Comparison of ENCODE assay signal across 10 mouse cellular contexts in the genomic region with DNA sequence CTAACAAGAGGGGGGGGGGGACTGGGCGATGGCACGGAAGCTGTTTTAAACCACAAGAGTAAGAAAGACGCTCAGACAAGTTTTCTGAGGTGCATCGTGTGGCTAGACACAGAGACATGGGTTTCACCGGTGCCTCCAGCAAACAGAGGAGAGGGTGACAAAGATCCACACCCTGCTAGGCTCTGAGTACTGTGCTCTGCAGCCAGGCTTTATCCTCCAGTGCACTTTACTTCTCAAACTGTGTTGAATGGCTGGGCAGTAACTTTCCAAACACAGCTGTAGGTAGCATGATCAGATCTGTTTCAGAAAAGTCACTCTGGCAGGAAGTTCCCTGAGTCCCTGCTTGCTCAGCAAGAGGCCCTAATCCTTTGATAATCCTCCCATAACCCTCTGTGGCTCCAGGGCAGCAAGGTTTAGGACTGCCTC. TPM values are rescaled to one million over a fixed set of nuclear protein-coding genes. Genes with fewer than 3 reads are reported as not detected.
DNase-seq lines count a peak whose midpoint lies in the region; ATAC-seq lines count a peak whose summit lies in the region.
"Had no signal": no experiment of that assay in that cellular context is flagged by ENCODE, and none has a peak within 500 bp of the region (broad histone marks: within the 10 kb centered on the region; RNA-seq: fewer than 3 reads in every experiment).

No protein-coding gene starts in this region.

- no peak for ATAC-seq in embryonic facial prominence, embryonic 15.5 days (ENCODE audit: insufficient number of reproducible peaks, low FRiP score, low TSS enrichment, low read depth)
- ATAC-seq: liver, embryonic 12.5 days had no signal

- peak overlapping the region; percentile 34 for H3K27ac ChIP-seq in embryonic facial prominence, embryonic 15.5 days (replicated peaks)
- H3K27ac ChIP-seq: liver, embryonic 12.5 days had no signal

- DNase-seq in 416B (ENCODE audit: low read depth): peak; percentile 51
- DNase-seq in CD4-positive, CD25-positive, alpha-beta regulatory T cell, adult 2 months (ENCODE audit: low read depth, low spot score): peak; percentile 65
- peak; percentile 76 for DNase-seq in naive thymus-derived CD4-positive, alpha-beta T cell, adult 2 months (ENCODE audit: low read depth)
- no peak for DNase-seq in layer of hippocampus, postnatal 10 days (ENCODE audit: low spot score in 2 of 2)
- DNase-seq in ovary, postnatal 10 days (ENCODE audit: low spot score): no peak
- no peak for DNase-seq in left cerebral cortex, postnatal 25 days (ENCODE audit: low spot score in 2 of 2)
- DNase-seq: kidney, postnatal 25 days had no signal

- no peaks in the 10 kb centered on the region for H3K9me3 ChIP-seq in embryonic facial prominence, embryonic 15.5 days (replicated peaks)
- H3K9me3 ChIP-seq: heart, embryonic 12.5 days; liver, embryonic 12.5 days had no signal

- no peaks in the 10 kb centered on the region for H3K36me3 ChIP-seq in embryonic facial prominence, embryonic 15.5 days
- H3K36me3 ChIP-seq: heart, embryonic 12.5 days; liver, embryonic 12.5 days had no signal

- no peak overlapping the region for H3K9ac ChIP-seq in embryonic facial prominence, embryonic 15.5 days
- H3K9ac ChIP-seq: heart, embryonic 12.5 days; liver, embryonic 12.5 days had no signal

- intact Hi-C loops in left cerebral cortex, postnatal 25 days (cut with DNase I): no loop called here

- peaks cover 12% of the 10 kb centered on the region for H3K4me1 ChIP-seq in embryonic facial prominence, embryonic 15.5 days

- H3K27me3 ChIP-seq in embryonic facial prominence, embryonic 15.5 days: no peaks in the 10 kb centered on the region
- H3K27me3 ChIP-seq: heart, embryonic 12.5 days; liver, embryonic 12.5 days had no signal

- 18% methylated on average over 5 of the region's 5 CpGs for WGBS in embryonic facial prominence, embryonic 15.5 days

- no peak overlapping the region for H3K4me2 ChIP-seq in embryonic facial prominence, embryonic 15.5 days (replicated peaks)
- H3K4me2 ChIP-seq: heart, embryonic 12.5 days; liver, embryonic 12.5 days had no signal

- no peak overlapping the region for H3K4me3 ChIP-seq in embryonic facial prominence, embryonic 15.5 days (replicated peaks)
- H3K4me3 ChIP-seq: heart, embryonic 12.5 days; liver, embryonic 12.5 days had no signal

RNA-seq across cellular contexts. Expression of a gene that starts 43.0 kb away (rescaled TPM):
- 68.6 and 74.2 TPM in 2 replicates for polyA plus RNA-seq in embryonic facial prominence, embryonic 15.5 days (2015; fragmentation: Nextera tagmentation; extraction: Ambion mirVana)
- 10 to 100 TPM; 54.4 to 67.7 TPM for total RNA-seq in layer of hippocampus, postnatal 10 days (2021)
- 10 to 100 TPM; 62.6 to 79.5 TPM for total RNA-seq in left cerebral cortex, postnatal 25 days (2021)

Comparison
In these comparisons a context has a peak if more than half of its experiments do, and no peak if none do; other contexts are left out.
1. DNase-seq: peak in 416B (single experiment), CD4-positive, CD25-positive, alpha-beta regulatory T cell, adult 2 months (single experiment) and naive thymus-derived CD4-positive, alpha-beta T cell, adult 2 months (single experiment); none in layer of hippocampus, postnatal 10 days (0 of 2), ovary, postnatal 10 days (single experiment) and left cerebral cortex, postnatal 25 days (0 of 2).